Mouse (Mus musculus) kidney, adult 11 months (tissue): ENCODE data around the gene R3hdm2.

Experiments
- DNase-seq: peaks from one replicate; pipeline ENCODE4 v3.0.0; 2022

Gene R3hdm2

GRCm38 (mm10) chr10:127353909-127354895 lies 25.9 kb upstream of the R3hdm2 start, which contains the start of gene Inhbe:
Gene Inhbe, minus strand, starts transcription at chr10:127354411.
- no peak for DNase-seq

- DNase-seq, result no peak
Measured at GRCm38 (mm10) chr10:127355336-127355735, 24.8 kb upstream of the R3hdm2 start.

GRCm38 (mm10) chr10:127360714-127361113 lies 19.4 kb upstream of the R3hdm2 start:
- DNase-seq, result no peak

GRCm38 (mm10) chr10:127367116-127367515 lies 13.0 kb upstream of the R3hdm2 start:
- DNase-seq, result no peak

GRCm38 (mm10) chr10:127368273-127368672 lies 11.9 kb upstream of the R3hdm2 start:
- no peak for DNase-seq

GRCm38 (mm10) chr10:127369834-127370820 lies 10.0 kb upstream of the R3hdm2 start, which contains the start of gene Inhbc:
Gene Inhbc, minus strand, starts transcription at chr10:127370431.
- DNase-seq, result no peak

- DNase-seq, result no peak
Measured at GRCm38 (mm10) chr10:127371023-127371422, 9.1 kb upstream of the R3hdm2 start.

GRCm38 (mm10) chr10:127377700-127378099 lies 2.4 kb upstream of the R3hdm2 start:
- DNase-seq, result no peak

- no peak for DNase-seq
Measured at GRCm38 (mm10) chr10:127379654-127380053, 473 bp upstream of the R3hdm2 start.

- DNase-seq, result peak; percentile 49
Measured at GRCm38 (mm10) chr10:127380767-127381742, 928 bp downstream of the R3hdm2 start.

- no peak for DNase-seq
Measured at GRCm38 (mm10) chr10:127381743-127382134, 1.6 kb downstream of the R3hdm2 start.

GRCm38 (mm10) chr10:127391774-127392173 lies 11.6 kb downstream of the R3hdm2 start:
- DNase-seq, result no peak

- DNase-seq, result no peak
Measured at GRCm38 (mm10) chr10:127404701-127405100, 24.6 kb downstream of the R3hdm2 start.

GRCm38 (mm10) chr10:127407391-127407790 lies 27.3 kb downstream of the R3hdm2 start:
- DNase-seq, result peak; percentile 12

GRCm38 (mm10) chr10:127412101-127412500 lies 32.0 kb downstream of the R3hdm2 start:
- no peak for DNase-seq

GRCm38 (mm10) chr10:127412776-127413175 lies 32.6 kb downstream of the R3hdm2 start:
- DNase-seq, result no peak

- no peak for DNase-seq
Measured at GRCm38 (mm10) chr10:127413585-127413984, 33.5 kb downstream of the R3hdm2 start.

- no peak for DNase-seq
Measured at GRCm38 (mm10) chr10:127414141-127414540, 34.0 kb downstream of the R3hdm2 start.

- DNase-seq, result no peak
Measured at GRCm38 (mm10) chr10:127420131-127420530, 40.0 kb downstream of the R3hdm2 start.

GRCm38 (mm10) chr10:127420676-127421353 lies 40.7 kb downstream of the R3hdm2 start:
- DNase-seq, result no peak

GRCm38 (mm10) chr10:127422047-127422446 lies 41.9 kb downstream of the R3hdm2 start:
- peak; percentile 39 for DNase-seq
